Mouse (Mus musculus): Measurements from ENCODE around the gene Gpr155.

The Gpr155 gene

DNA sequence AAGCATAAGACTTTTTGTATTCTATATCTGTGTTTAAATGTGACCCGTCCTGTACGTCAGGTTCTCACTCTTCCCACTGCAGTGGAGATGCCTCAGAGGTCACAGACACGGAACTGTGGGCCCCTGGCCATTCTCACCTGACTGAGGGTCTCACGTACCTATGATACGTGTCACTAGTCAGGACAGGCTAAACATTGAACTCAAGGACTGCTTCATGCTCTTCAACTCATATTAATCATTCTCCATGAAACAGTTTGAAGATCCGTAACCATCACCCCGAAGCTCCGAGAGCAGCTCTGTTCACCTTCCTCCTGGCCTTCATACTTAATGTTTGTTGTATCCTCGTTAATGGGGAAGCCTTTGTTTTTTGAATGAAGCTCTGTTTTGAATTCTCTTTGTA is 68.9 kb downstream of the Gpr155 start:
- DNase-seq, result no peak

GRCm38 (mm10) chr2:73314311-73314710 is 72.1 kb downstream of the Gpr155 start:
- no peak for DNase-seq

GRCm38 (mm10) chr2:73313117-73313501 is 73.3 kb downstream of the Gpr155 start:
- peak; percentile 10 to 20 for DNase-seq

GRCm38 (mm10) chr2:73312152-73313116 is 73.9 kb downstream of the Gpr155 start, which contains the start of the genes Scrn3 and Cir1:
Gene Scrn3, plus strand, starts transcription at chr2:73312601.
Gene Cir1, minus strand, starts transcription at chr2:73312701.
- peak; percentile 93 to 95 for DNase-seq

- no peak for DNase-seq
Measured at GRCm38 (mm10) chr2:73306006-73306405, 80.4 kb downstream of the Gpr155 start.

DNA sequence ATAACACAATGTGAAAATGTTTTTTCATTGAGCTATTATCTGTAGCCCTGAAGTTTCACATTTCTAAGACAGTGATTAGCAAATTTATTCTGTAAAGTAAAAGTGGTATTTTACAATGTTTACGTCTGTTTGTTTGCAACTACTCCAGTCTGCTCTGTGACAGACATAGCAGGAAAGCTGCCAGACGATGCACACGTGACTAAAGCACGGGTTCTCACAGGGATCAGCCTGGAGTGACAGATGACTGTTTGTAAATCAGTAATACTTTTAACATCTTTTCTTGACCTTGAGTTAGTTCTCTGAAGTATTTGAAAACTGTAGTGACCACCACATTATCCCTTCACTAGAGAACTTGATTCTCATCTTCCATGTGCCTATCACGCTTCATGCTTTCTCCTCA is 81.9 kb downstream of the Gpr155 start:
- DNase-seq, result no peak

GRCm38 (mm10) chr2:73302722-73303121 is 83.7 kb downstream of the Gpr155 start:
- no peak for DNase-seq

DNA sequence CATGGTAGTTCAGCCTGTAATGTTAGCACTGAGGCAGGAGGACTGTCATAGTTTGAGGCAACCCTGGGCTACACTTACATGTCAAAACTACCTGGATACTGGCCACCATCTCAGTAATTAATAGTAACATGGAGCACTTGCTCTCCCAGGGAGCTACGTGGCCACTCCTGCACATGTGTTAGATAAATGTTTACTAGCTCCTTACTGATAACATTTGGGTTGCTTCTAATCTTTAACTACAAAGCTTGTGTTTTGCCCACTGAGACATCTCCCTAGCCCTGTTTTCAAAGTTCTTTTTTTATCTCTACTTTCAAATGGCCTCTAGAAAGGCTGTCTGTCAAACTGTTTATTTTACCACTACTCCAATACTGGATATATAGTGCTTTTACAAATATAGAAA is 84.4 kb downstream of the Gpr155 start:
- DNase-seq, result no peak

GRCm38 (mm10) chr2:73298841-73299240 is 87.5 kb downstream of the Gpr155 start:
- DNase-seq, result no peak

GRCm38 (mm10) chr2:73298154-73298553 is 88.2 kb downstream of the Gpr155 start:
- DNase-seq, result no peak

DNA sequence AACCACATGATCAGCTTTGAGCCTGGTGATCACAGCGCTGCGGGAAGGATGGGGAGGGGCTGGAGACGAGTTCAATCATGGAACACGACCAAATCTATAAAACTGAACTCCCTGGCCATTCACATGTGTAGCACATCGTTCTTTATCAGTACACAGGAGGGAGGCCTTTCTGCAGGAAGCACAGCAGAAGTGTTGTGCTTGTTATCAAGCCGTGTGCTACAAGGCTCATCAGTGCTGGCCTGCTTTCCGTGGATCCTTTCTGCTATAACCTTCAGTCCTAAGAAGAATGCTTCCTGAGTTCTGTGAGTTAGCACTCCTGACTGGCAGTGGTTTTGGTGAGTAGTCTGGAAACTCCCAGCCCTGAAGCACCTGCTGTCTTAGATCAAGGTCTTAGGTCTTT is 91.3 kb downstream of the Gpr155 start:
- DNase-seq, result no peak

Data from thymus, adult 18-20 months (tissue).